Mouse (Mus musculus) brain, adult 2 months (tissue): ENCODE data around the gene Gdf3.

ENCODE experiments used
- DNase-seq: peaks from one replicate; pipeline ENCODE4 v3.0.0; 2011; ENCODE audit warnings: low read depth, low spot score

Gdf3 gene

GRCm38 (mm10) chr6:122565070-122565784, 44.7 kb downstream of the Gdf3 start:
- DNase-seq, result no peak

- peak; percentile 79 for DNase-seq
Observed at GRCm38 (mm10) chr6:122562463-122562862, 47.4 kb downstream of the Gdf3 start.

DNA sequence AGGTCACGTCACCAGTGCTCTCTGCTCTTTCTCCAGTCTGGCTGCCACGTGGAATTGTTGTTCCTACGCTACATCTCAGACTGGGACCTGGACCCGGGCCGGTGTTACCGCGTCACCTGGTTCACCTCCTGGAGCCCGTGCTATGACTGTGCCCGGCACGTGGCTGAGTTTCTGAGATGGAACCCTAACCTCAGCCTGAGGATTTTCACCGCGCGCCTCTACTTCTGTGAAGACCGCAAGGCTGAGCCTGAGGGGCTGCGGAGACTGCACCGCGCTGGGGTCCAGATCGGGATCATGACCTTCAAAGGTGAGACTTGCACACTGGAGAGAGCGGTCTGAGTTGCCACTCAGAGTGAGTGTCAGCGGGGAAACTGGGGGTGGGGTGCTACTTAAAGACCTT, 48.9 kb downstream of the Gdf3 start:
- DNase-seq, result no peak

GRCm38 (mm10) chr6:122560427-122560826, 49.5 kb downstream of the Gdf3 start:
- peak; percentile 86 for DNase-seq

DNA sequence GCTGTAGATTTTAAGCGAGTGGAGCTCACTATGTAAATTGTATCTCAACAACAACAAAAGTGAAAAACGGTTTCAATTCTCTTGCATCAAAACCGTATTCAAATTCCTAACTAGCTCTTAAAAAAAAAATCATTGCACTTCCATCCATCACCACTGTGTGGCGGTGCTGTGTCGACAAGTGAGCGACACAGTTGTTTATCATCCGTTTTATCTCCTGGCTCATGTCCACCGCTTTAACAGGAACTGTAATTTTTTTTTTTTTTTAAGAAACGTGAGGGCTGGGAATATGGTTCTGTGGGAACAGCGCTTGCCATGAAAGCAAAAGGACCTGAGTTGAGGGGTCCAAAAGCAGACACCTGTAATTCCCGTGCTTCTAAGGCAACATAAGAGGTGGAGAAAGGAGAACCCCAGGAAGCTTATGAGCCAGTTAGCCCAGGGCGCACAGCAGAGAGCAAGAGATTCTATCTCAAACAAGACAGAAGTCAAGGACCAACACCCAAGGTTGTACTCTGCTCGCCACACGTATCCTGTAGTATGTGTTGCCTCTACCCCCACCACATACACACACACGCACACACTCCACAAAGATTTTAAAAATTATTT, 52.8 kb downstream of the Gdf3 start:
- DNase-seq, result peak; percentile 83
